Comparison of ENCODE assay signal across 21 mouse cellular contexts in genomic region chr1:121188895-121189294, GRCm38 (mm10).
DNase-seq lines count a peak whose midpoint lies in the region; ATAC-seq and TF ChIP-seq lines count a peak whose summit lies in the region.
"Had no signal": no experiment of that assay in that cellular context is flagged by ENCODE, and none has a peak within 500 bp of the region (broad histone marks: within the 10 kb centered on the region; RNA-seq: fewer than 3 reads in every experiment).

No protein-coding gene starts in this region.

- H3K27me3 ChIP-seq in intestine, embryonic 14.5 days (replicated peaks; ENCODE audit: control insufficient read depth, insufficient read depth, low read length), result no peaks in the 10 kb centered on the region
- no peaks in the 10 kb centered on the region for H3K27me3 ChIP-seq in intestine, embryonic 15.5 days (replicated peaks)
- H3K27me3 ChIP-seq in MEL (ENCODE audit: control insufficient read depth in 1 of 2, insufficient read depth in 2 of 2, low read length in 2 of 2), result no peaks in the 10 kb centered on the region
- H3K27me3 ChIP-seq: lung, embryonic 15.5 days; midbrain, embryonic 15.5 days had no signal

- H3K27ac ChIP-seq in intestine, embryonic 14.5 days (ENCODE audit: low read depth), result no peak overlapping the region
- H3K27ac ChIP-seq in intestine, embryonic 15.5 days, result no peak overlapping the region
- H3K27ac ChIP-seq in MEL (ENCODE audit: control insufficient read depth, low read depth, low read length), result no peak overlapping the region
- H3K27ac ChIP-seq: embryonic facial prominence, embryonic 13.5 days; limb, embryonic 15.5 days; lung, embryonic 15.5 days; midbrain, embryonic 15.5 days had no signal

- no peak for TF ChIP-seq POLR2A in MEL (IDR thresholded peaks at IDR 0.05; ENCODE audit: control insufficient read depth in 1 of 2, insufficient read depth in 1 of 2, low read depth in 1 of 2, low read length in 2 of 2, poor library complexity in 1 of 2)

- TF ChIP-seq EP300 in MEL (IDR thresholded peaks at IDR 0.05; ENCODE audit: low read depth in 1 of 2, low read length in 2 of 2), result no peak

- no peaks in the 10 kb centered on the region for H3K36me3 ChIP-seq in intestine, embryonic 14.5 days (ENCODE audit: control insufficient read depth, insufficient read depth, low read length)
- no peaks in the 10 kb centered on the region for H3K36me3 ChIP-seq in intestine, embryonic 15.5 days
- H3K36me3 ChIP-seq in MEL (ENCODE audit: control insufficient read depth in 1 of 2, insufficient read depth in 2 of 2, low read length in 2 of 2), result no peaks in the 10 kb centered on the region
- H3K36me3 ChIP-seq: embryonic facial prominence, embryonic 13.5 days; limb, embryonic 15.5 days; lung, embryonic 15.5 days; midbrain, embryonic 15.5 days had no signal

- 47% methylated on average over 2 of the region's 2 CpGs for WGBS in intestine, embryonic 14.5 days
- 34% methylated on average over 2 of the region's 2 CpGs for WGBS in intestine, embryonic 15.5 days

- no peak overlapping the region for H3K4me2 ChIP-seq in intestine, embryonic 14.5 days (ENCODE audit: low read length)
- H3K4me2 ChIP-seq in intestine, embryonic 15.5 days (replicated peaks), result no peak overlapping the region
- H3K4me2 ChIP-seq: embryonic facial prominence, embryonic 13.5 days; heart, embryonic 11.5 days; limb, embryonic 15.5 days; lung, embryonic 15.5 days; midbrain, embryonic 15.5 days had no signal

- no peaks in the 10 kb centered on the region for H3K79me2 ChIP-seq in MEL (ENCODE audit: control insufficient read depth, insufficient read depth, low read length, poor library complexity)

- no peak for ATAC-seq in intestine, embryonic 14.5 days (replicated peaks; ENCODE audit: low FRiP score, low TSS enrichment, low read depth)
- ATAC-seq in intestine, embryonic 15.5 days, result no peak
- ATAC-seq in inflammation-experienced regulatory T-cells, adult 6 months, result no peak
- ATAC-seq: hindbrain, embryonic 16.5 days; midbrain, embryonic 15.5 days had no signal

- no peak overlapping the region for H3K4me3 ChIP-seq in intestine, embryonic 14.5 days (ENCODE audit: low read depth, low read length)
- H3K4me3 ChIP-seq in intestine, embryonic 15.5 days (replicated peaks), result no peak overlapping the region
- H3K4me3 ChIP-seq in MEL (ENCODE audit: control insufficient read depth in 1 of 2, insufficient read depth in 1 of 2, low read depth in 2 of 2, low read length in 2 of 2), result no peak overlapping the region
- H3K4me3 ChIP-seq: embryonic facial prominence, embryonic 13.5 days; limb, embryonic 15.5 days; lung, embryonic 15.5 days; midbrain, embryonic 15.5 days had no signal

- peak; percentile 16 to 35 (median 28); a peak in 4 of 6 replicates for TF ChIP-seq CTCF in MEL (IDR thresholded peaks at IDR 0.05 in 2 of 3, conservative IDR thresholded peaks at IDR 0.05 in 1 of 3; ENCODE audit: control insufficient read depth in 1 of 3, insufficient read depth in 1 of 3, low read depth in 2 of 3, low read length in 3 of 3, poor library complexity in 1 of 3, severe bottlenecking in 1 of 3)

- peak; percentile 31 for DNase-seq in intestine, embryonic 14.5 days (ENCODE audit: low spot score)
- DNase-seq in A20 (ENCODE audit: low read depth, low spot score), result peak; percentile 33
- DNase-seq in MEL (ENCODE audit: low read depth, low spot score), result peak; percentile 14
- peak; percentile 11 for DNase-seq in c-Kit-positive CD71-positive TER-119-negative erythroid progenitor cells, embryonic 14.5 days (ENCODE audit: low read depth)
- no peak for DNase-seq in frontal cortex, postnatal 14 days (ENCODE audit: low spot score in 2 of 2)
- DNase-seq: adrenal gland, adult 2 months; cerebellum, adult 8-10 months; gastrocnemius, postnatal 36 days; heart, postnatal 36 days; kidney, adult 9 months; retina, postnatal 1 day; right cerebral cortex, postnatal 4 days; thymus, postnatal 36 days had no signal

- H3K4me1 ChIP-seq in intestine, embryonic 14.5 days (replicated peaks; ENCODE audit: control insufficient read depth, insufficient read depth, low read length), result no peaks in the 10 kb centered on the region
- no peaks in the 10 kb centered on the region for H3K4me1 ChIP-seq in intestine, embryonic 15.5 days (replicated peaks)
- H3K4me1 ChIP-seq in MEL (ENCODE audit: control insufficient read depth in 1 of 2, insufficient read depth in 2 of 2, low read length in 2 of 2), result no peaks in the 10 kb centered on the region
- H3K4me1 ChIP-seq: embryonic facial prominence, embryonic 13.5 days; limb, embryonic 15.5 days; lung, embryonic 15.5 days; midbrain, embryonic 15.5 days had no signal

- no peaks in the 10 kb centered on the region for H3K9me3 ChIP-seq in intestine, embryonic 14.5 days (ENCODE audit: control insufficient read depth, low read length)
- no peaks in the 10 kb centered on the region for H3K9me3 ChIP-seq in intestine, embryonic 15.5 days
- no peaks in the 10 kb centered on the region for H3K9me3 ChIP-seq in MEL (replicated peaks; ENCODE audit: insufficient read depth, low read length)
- H3K9me3 ChIP-seq: limb, embryonic 15.5 days; lung, embryonic 15.5 days; midbrain, embryonic 15.5 days had no signal

- TF ChIP-seq RAD21 in MEL (IDR thresholded peaks at IDR 0.05; ENCODE audit: low read depth, low read length), result peak; percentile 37

- H3K9ac ChIP-seq in intestine, embryonic 14.5 days (ENCODE audit: low read length), result no peak overlapping the region
- no peak overlapping the region for H3K9ac ChIP-seq in intestine, embryonic 15.5 days
- no peak overlapping the region for H3K9ac ChIP-seq in MEL (ENCODE audit: control insufficient read depth, low read depth, low read length, poor library complexity, severe bottlenecking)
- H3K9ac ChIP-seq: embryonic facial prominence, embryonic 13.5 days; limb, embryonic 15.5 days; lung, embryonic 15.5 days; midbrain, embryonic 15.5 days had no signal

TF ChIP-seq in MEL, 35 proteins besides CTCF, POLR2A, EP300 and RAD21:
- no peak for TF ChIP-seq POLR2AphosphoS2 (IDR thresholded peaks at IDR 0.05; ENCODE audit: low read length)
- no peak for TF ChIP-seq NELFE (IDR thresholded peaks at IDR 0.05; ENCODE audit: low read depth, low read length)
- no peak for TF ChIP-seq KAT2A (conservative IDR thresholded peaks at IDR 0.05; ENCODE audit: low read depth, low read length)
- TF ChIP-seq MYC (IDR thresholded peaks at IDR 0.05; ENCODE audit: low read depth, low read length), result no peak
- no peak for TF ChIP-seq TBP (IDR thresholded peaks at IDR 0.05; ENCODE audit: low read depth, low read length)
- TF ChIP-seq CHD2 (IDR thresholded peaks at IDR 0.05; ENCODE audit: low read length), result no peak
- TF ChIP-seq RCOR1 (IDR thresholded peaks at IDR 0.05; ENCODE audit: low read depth, low read length), result no peak
- TF ChIP-seq USF2 (IDR thresholded peaks at IDR 0.05; ENCODE audit: borderline replicate concordance in 1 of 2, insufficient read depth in 1 of 2, low read depth in 1 of 2, low read length in 2 of 2), result no peak
- no peak for TF ChIP-seq ZKSCAN1 (IDR thresholded peaks at IDR 0.05; ENCODE audit: low read depth, low read length)
- no peak for TF ChIP-seq USF1 (IDR thresholded peaks at IDR 0.05; ENCODE audit: low read depth, low read length)
- TF ChIP-seq TAL1 (IDR thresholded peaks at IDR 0.05; ENCODE audit: low read length), result no peak
- no peak for TF ChIP-seq CHD1 (IDR thresholded peaks at IDR 0.05; ENCODE audit: low read depth, low read length)
- no peak for TF ChIP-seq MEF2A (IDR thresholded peaks at IDR 0.05; ENCODE audit: extremely low read depth, insufficient replicate concordance, low read depth, low read length, poor library complexity, severe bottlenecking)
TF ChIP-seq in MEL: peak in this region for 0.

Comparison
In these comparisons a context has a peak if more than half of its experiments do, and no peak if none do; other contexts are left out.
1. DNase-seq: peak in intestine, embryonic 14.5 days (single experiment), A20 (single experiment), MEL (single experiment) and c-Kit-positive CD71-positive TER-119-negative erythroid progenitor cells, embryonic 14.5 days (single experiment); none in frontal cortex, postnatal 14 days (0 of 2).